Mouse (Mus musculus) heart, adult 2 months (tissue): ENCODE data around the gene Zfp78. TPM values are rescaled to one million over a fixed set of nuclear protein-coding genes. Genes with fewer than 3 reads are reported as not detected.

Experiments
- DNase-seq, 2 experiments: peaks; one replicate each; pipeline ENCODE4 v3.0.0; 2021
- H3K27ac ChIP-seq: fragments of 200-600 bp; 2 replicates; pipeline ENCODE4 v1.8.1; 2022
- H3K27me3 ChIP-seq: fragments of 200-500 bp; 2 replicates; pipeline ENCODE4 v1.6.1; 2012; ENCODE audit warnings: mild to moderate bottlenecking, low read length, inconsistent platforms, mixed read lengths; ENCODE audit not compliant: control insufficient read depth, insufficient read depth
- H3K36me3 ChIP-seq: fragments of 200-500 bp; 2 replicates; pipeline ENCODE4 v1.6.1; 2012; ENCODE audit warnings: low read length, inconsistent platforms; ENCODE audit not compliant: control insufficient read depth, insufficient read depth
- H3K4me1 ChIP-seq: fragments of 200-500 bp; 2 replicates; pipeline ENCODE4 v1.6.1; 2011; ENCODE audit warnings: low read length; ENCODE audit not compliant: control insufficient read depth, insufficient read depth
- H3K4me3 ChIP-seq: fragments of 200-600 bp; 2 replicates; pipeline ENCODE4 v1.8.1; 2022
- H3K79me2 ChIP-seq: fragments of 200-500 bp; replicated peaks from 2 replicates; pipeline ENCODE4 v1.6.1; 2012; ENCODE audit warnings: mild to moderate bottlenecking, inconsistent platforms, low read length, moderate library complexity, mixed read lengths; ENCODE audit not compliant: control insufficient read depth, insufficient read depth
- H3K9ac ChIP-seq: fragments of 200-500 bp; 2 replicates; pipeline ENCODE4 v1.6.1; 2012; ENCODE audit warnings: low read depth, mild to moderate bottlenecking, control low read depth, inconsistent platforms, low read length, mixed read lengths
- CTCF ChIP-seq: fragments of 200-600 bp; IDR thresholded peaks from 2 replicates; pipeline ENCODE4 v1.8.1; 2022; ENCODE audit warnings: antibody characterized with exemption, mild to moderate bottlenecking, moderate library complexity
- EP300 ChIP-seq: fragments of 200-500 bp; IDR thresholded peaks from 2 replicates; pipeline ENCODE4 v1.6.1; 2011; ENCODE audit warnings: low read depth, low read length, control low read depth; ENCODE audit not compliant: insufficient read depth
- POLR2A ChIP-seq: fragments of 200-500 bp; IDR thresholded peaks from 2 replicates; pipeline ENCODE4 v1.6.1; 2011; ENCODE audit warnings: mild to moderate bottlenecking, low read depth, low read length, control low read depth; ENCODE audit not compliant: insufficient read depth
- WGBS: fragments of 180-500 bp; shearing (Covaris S2); methylation state at CpG from one replicate; pipeline ENCODE4 v1.1.7; 2018; 5-methylcytosine and 5-hydroxymethylcytosine counted together
- intact Hi-C: fragments of 180-260 bp; cut with DNase I; formaldehyde crosslinking; loops from one replicate; pipeline ENCODE4 v1.15.1; 2025
- polyA plus RNA-seq: library from polyadenylated mRNA; depleted of rRNA; stranded (reverse); fragments of >200 nt; gene quantifications from 2 replicates; pipeline ENCODE4 v1.2.3, GENCODE M21; 2012
- total RNA-seq, 2 experiments: library from RNA; stranded (reverse); gene quantifications; 2 replicates each; pipeline ENCODE4 v1.2.3; 2021

Gene Zfp78
- total and polyA plus RNA-seq, 3 experiments = 0.49 to 3.4 (median 1.6) TPM

GRCm38 (mm10) chr7:6383044-6383455 lies 20.0 kb downstream of the Zfp78 start, which contains the start of gene Zfp28:
Zfp28 (plus strand) TSS chr7:6383295.
- Histone ChIP-seq H3K79me2 (no peaks in the 10 kb centered on the region), H3K4me3 (peak within 1 kb of the TSS; percentile 82), H3K27ac (peak within 1 kb of the TSS; percentile 36), H3K36me3 (no peaks in the 10 kb centered on the region), H3K27me3 (no peaks in the 10 kb centered on the region), H3K9ac (peak within 1 kb of the TSS; percentile 69), H3K4me1 (no peaks in the 10 kb centered on the region)
- intact Hi-C loops = loop anchor here (1.0 to 5.0 kb wide), 4 partner anchors 15 to 739 kb away; partner anchors contain the start of genes Smim17, Zfp667, Zfp78 and Zfp954
- WGBS = under 1% methylated on average over 28 of the region's 28 CpGs
- TF ChIP-seq POLR2A = peak; percentile 29; the same call in 1 of the 2 replicates
- TF ChIP-seq CTCF = 0 out of 2 replicates have a peak, but pooled peaks have one; percentile 18
- no peak for TF ChIP-seq EP300
- DNase-seq = peak; percentile 91 to 94

GRCm38 (mm10) chr7:6384011-6384410 lies 20.9 kb downstream of the Zfp78 start:
- DNase-seq = no peak
- Histone ChIP-seq H3K4me3 (peak overlapping the region; percentile 82; the same call in 1 of the 2 replicates), H3K4me1 (no peaks in the 10 kb centered on the region), H3K27me3 (no peaks in the 10 kb centered on the region), H3K27ac (no peak overlapping the region), H3K79me2 (no peaks in the 10 kb centered on the region), H3K9ac (no peak overlapping the region), H3K36me3 (no peaks in the 10 kb centered on the region)
- 35% methylated on average over 8 of the region's 8 CpGs for WGBS
- TF ChIP-seq CTCF = no peak
- TF ChIP-seq POLR2A = no peak
- TF ChIP-seq EP300 = no peak
- intact Hi-C loops = loop anchor here (5.0 kb wide), 2 partner anchors 97 to 738 kb away; partner anchors contain the start of genes Zfp667 and Zfp954

GRCm38 (mm10) chr7:6386995-6387394 lies 23.9 kb downstream of the Zfp78 start:
- WGBS = 43% methylated on average over 8 of the region's 8 CpGs
- Histone ChIP-seq H3K27ac (no peak overlapping the region), H3K79me2 (no peaks in the 10 kb centered on the region), H3K4me1 (no peaks in the 10 kb centered on the region), H3K9ac (no peak overlapping the region), H3K27me3 (no peaks in the 10 kb centered on the region), H3K36me3 (no peaks in the 10 kb centered on the region), H3K4me3 (no peak overlapping the region)
- TF ChIP-seq EP300 (no peak), CTCF (no peak), POLR2A (no peak)
- intact Hi-C loops = no loop called here
- peak; percentile 23 to 40 for DNase-seq

DNA sequence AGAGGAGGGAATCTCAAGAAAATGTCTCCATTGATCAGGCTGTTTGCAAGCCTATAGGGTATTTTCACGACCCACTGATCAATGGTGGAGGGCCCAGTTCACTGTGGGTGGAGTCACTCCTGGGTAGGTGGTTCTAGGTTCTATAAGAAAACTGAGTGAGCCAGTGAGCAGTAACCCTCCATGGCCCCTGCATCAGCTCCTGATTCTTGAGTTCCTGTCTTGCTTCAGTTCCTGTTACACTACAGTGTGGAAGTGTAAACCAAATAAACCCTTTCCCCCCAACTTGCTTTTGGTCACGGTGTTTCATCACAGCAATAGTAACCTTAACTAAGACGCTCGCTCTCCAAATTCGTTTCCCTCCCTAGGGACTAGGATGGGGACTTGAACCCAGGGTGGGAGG lies 25.9 kb downstream of the Zfp78 start:
- no peak for TF ChIP-seq EP300
- TF ChIP-seq CTCF = no peak
- TF ChIP-seq POLR2A = no peak
- H3K4me1 ChIP-seq = no peaks in the 10 kb centered on the region
- 82% methylated on average over 5 of the region's 5 CpGs for WGBS
- no peak overlapping the region for H3K4me3 ChIP-seq
- intact Hi-C loops = no loop called here
- H3K79me2 ChIP-seq = no peaks in the 10 kb centered on the region
- H3K27me3 ChIP-seq = no peaks in the 10 kb centered on the region
- H3K36me3 ChIP-seq = no peaks in the 10 kb centered on the region
- no peak for DNase-seq
- H3K9ac ChIP-seq = no peak overlapping the region
- H3K27ac ChIP-seq = no peak overlapping the region

- Histone ChIP-seq H3K27me3 (no peaks in the 10 kb centered on the region), H3K79me2 (no peaks in the 10 kb centered on the region), H3K9ac (no peak overlapping the region), H3K27ac (no peak overlapping the region), H3K36me3 (no peaks in the 10 kb centered on the region), H3K4me1 (no peaks in the 10 kb centered on the region), H3K4me3 (no peak overlapping the region)
- 71% methylated on average over 5 of the region's 5 CpGs for WGBS
- intact Hi-C loops = no loop called here
- 0 out of 2 replicates have a peak, but pooled peaks have one; percentile 2 for TF ChIP-seq CTCF
- no peak for TF ChIP-seq POLR2A
- DNase-seq = no peak
Measured at GRCm38 (mm10) chr7:6389449-6389848, 26.4 kb downstream of the Zfp78 start.
